Mouse (Mus musculus): ENCODE measurements around the gene Dnah5.

Gene Dnah5

GRCm38 (mm10) chr15:28502820-28503219 lies 299.3 kb downstream of the Dnah5 start:
- no peak for DNase-seq

GRCm38 (mm10) chr15:28515176-28515575 lies 311.6 kb downstream of the Dnah5 start:
- DNase-seq, result no peak
